Mouse (Mus musculus): ENCODE data around the gene Aldh1l1.

- TF ChIP-seq USF2 (conservative IDR thresholded peaks at IDR 0.05; ENCODE audit: low read depth, low read length) = no peak
- TF ChIP-seq TCF12 (IDR thresholded peaks at IDR 0.05; ENCODE audit: low read depth, low read length) = no peak
Observed at GRCm38 (mm10) chr6:90451512-90451911, 34.7 kb upstream of the Aldh1l1 start.

All from CH12.LX (cell line).